Mouse (Mus musculus) adrenal gland, postnatal 4 days (tissue): ENCODE data around the gene Lancl2. TPM values are rescaled to one million over a fixed set of nuclear protein-coding genes. Genes with fewer than 3 reads are reported as not detected.

Experiments
- DNase-seq, 2 experiments: peaks; one replicate each; pipeline ENCODE4 v3.0.0; 2021 to 2022; ENCODE audit warnings: low spot score in 2 of 2, mixed read lengths in 2 of 2
- long read RNA-seq, 2 experiments: library from polyadenylated mRNA; stranded (forward); transcript quantifications; one replicate each; pipeline ENCODE4 v2.0.0; 2021
- total RNA-seq, 2 experiments: library from RNA; stranded (reverse); gene quantifications; 2 replicates each; pipeline ENCODE4 v1.2.3; 2021

Lancl2 gene
- total RNA-seq = 10 to 100 TPM; 28.9 to 29.4 TPM
- long read RNA-seq, experiment 1, transcript Lancl2-201 (9 exons, 2,509 nt) = major isoform, 5 of 8 reads
- long read RNA-seq, experiment 1, partial matches to known transcripts = 1 of 8 reads
- long read RNA-seq, experiment 1, other reads (novel, unspliced or antisense) = 1 of 8 reads
- long read RNA-seq, experiment 2, transcript Lancl2-201 (9 exons, 2,509 nt) = major isoform, 10 of 14 reads
- long read RNA-seq, experiment 2, partial matches to known transcripts = 2 of 14 reads
- long read RNA-seq, experiment 2, other reads (novel, unspliced or antisense) = 2 of 14 reads

DNA sequence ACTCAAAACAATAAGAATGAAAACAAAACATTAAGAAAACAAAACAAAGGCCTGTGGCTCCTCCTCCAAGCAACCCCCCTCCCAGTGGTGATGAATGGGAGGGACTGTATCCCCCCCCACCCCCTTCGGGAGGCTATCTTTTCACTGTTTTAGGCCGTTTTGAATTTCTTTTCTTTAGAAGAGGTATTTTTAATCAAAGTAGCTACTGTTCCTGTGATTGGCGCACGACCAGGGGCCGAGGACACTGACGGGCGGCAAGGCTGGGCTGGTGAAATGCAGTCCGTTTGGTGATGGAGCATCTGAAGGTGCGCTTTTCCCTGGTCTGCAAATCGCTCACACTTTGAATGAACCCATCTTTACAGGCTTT, at the start of gene Lancl2:
Gene Lancl2 (plus strand): TSS at position 165 of the 367 bp plus-strand sequence.
- DNase-seq = no peak

DNA sequence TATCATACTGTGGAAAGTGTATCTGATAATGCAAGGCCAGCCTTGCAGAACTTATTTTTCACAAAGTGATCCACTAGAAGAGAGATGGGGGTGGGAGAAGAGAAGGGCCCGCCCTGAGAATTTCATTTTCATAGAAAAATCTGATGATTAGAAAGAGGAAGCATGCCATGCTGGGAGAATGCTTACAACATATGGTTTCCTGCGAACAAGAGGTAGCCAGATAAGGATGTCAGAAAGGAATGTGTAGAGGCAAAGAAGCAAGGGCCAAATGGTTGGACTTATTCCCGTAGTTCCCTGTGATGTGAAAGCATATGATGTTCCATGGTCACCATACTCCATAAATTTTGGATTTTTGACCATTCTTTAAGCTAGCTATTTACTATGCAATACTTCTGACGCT, 41.0 kb upstream of the Lancl2 start:
- no peak for DNase-seq

DNA sequence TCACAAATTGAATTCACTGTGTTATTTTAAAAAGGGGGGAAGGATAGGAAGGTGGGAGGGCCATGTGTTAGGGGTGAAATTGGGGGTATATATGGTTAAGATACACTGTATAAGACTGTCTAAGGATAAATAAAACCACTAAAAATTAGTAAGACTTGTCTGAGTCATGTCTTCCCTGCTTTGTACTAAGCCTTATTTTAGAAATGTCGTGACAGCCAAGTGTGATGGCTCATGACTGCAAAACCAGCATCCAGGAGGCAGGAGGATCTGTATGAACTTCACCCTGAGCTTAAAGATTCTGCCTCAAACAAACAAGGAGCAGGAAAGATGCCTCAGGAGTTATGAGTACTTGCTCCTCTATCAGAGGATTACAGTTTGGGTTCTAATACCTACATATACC, 18.2 kb upstream of the Lancl2 start:
- no peak for DNase-seq

DNA sequence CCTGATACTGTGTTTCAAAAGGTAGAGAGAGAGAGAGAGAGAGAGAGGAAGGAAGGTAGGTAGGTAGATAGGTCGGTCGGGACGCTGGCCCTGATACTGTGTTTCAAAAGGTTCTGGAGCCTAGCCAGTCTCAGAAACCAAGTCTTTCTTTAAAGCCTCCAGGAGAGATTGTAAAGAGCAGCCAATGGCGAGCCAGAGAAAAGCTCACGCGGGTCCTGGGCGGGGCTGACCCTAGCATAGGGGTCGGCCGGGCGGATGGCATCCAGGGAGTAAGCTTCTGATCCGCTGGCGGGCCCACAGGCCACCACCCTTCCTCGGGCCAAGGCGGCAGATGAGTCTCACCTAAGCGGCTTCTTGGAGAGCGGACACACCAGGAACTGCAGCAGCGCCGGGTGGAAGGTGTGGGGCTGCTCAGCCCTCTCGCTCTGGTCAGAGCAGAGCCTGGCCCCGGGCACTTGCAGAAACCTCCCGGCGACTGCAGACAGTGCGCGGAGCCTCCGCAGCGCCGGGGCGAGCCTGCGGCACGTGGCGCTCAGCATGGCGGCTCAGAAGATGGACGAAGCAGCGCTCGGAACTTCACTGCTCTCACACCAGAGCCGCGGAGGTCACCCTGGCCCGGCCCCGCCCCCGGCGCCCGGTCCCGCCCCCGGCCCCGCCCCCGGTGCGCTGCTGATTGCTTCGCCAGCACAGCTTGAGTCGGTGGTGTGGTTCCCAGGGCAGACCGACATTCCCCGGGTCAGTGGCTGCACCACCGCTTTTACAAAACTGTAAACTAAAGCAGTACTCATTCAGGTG, 10.7 kb upstream of the Lancl2 start, which contains the start of gene Pyurf:
Gene Pyurf (minus strand): TSS at position 612 of the 795 bp plus-strand sequence.
- DNase-seq = peak; percentile 71 to 75

DNA sequence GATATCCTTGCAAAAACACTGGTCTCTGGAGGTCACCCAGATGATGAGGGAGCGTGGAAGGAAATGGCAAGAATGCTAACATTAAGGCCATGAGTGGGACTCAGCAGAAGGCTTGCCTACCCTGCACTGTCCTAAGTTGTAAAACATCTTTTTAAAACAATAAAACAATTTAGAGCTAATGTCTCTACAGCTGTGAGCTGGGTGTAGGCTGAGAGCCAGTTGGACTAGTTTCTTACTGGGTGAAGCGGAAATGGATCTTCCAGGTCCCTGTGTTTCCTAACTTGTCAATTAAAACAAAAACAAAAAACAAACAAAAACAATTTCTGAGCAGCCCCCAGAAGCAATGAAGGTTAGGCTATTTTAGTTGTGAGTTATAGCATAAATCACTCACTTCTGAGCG, 9.2 kb upstream of the Lancl2 start:
- DNase-seq = no peak

DNA sequence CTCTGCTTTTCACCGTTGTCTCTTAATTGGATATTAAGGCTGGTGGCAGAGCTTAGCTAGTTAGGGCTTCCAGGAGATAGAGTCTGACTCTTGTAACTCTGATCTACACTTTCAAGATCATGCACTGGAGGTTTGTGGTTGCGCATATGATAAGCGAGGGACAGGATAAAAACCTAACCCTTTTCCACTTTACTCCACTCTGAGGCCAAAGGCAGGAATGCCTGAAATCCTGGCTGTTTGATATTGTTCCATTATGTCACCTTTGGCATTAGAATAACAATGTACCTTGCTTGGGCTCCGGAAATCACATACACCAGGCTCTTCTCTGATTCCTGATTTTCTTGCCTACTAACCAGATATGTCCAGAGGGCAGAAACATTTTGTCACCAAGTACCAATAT, 654 bp upstream of the Lancl2 start:
- DNase-seq = no peak

DNA sequence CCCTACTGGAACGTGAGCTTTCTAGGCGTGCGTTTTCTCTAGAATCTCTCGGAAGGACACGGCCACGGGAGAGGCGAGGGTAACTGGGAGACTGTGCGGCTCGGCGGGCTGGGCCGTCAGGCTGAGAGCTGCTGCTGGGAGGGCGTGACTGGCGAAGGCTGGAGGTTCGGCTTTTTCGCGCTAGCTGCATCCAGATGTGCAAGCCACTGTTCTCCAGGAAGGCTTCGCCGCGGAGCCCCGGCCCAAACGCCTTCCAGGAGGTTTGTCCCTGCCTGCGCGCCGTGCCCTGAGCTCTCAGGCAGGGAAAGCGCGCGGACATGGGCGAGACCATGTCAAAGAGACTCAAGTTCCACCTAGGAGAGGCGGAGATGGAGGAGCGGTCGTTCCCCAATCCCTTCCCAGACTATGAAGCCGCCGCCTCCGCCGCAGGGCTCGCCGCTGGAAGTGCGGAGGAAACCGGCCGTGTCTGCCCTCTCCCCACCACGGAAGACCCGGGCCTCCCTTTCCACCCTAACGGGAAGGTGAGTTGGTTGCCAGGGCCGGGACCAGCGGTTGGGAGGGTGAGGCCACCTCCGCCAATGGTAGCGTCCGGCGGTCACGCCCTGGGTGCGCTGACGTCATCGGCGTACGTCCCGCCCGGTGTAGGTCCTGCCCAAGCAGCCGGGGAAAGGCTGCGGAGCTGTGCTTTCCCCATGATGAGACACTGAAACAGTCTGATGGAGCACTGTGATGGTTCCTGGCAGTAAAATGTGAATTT, 581 bp downstream of the Lancl2 start:
- peak; percentile 81 to 82 for DNase-seq

DNA sequence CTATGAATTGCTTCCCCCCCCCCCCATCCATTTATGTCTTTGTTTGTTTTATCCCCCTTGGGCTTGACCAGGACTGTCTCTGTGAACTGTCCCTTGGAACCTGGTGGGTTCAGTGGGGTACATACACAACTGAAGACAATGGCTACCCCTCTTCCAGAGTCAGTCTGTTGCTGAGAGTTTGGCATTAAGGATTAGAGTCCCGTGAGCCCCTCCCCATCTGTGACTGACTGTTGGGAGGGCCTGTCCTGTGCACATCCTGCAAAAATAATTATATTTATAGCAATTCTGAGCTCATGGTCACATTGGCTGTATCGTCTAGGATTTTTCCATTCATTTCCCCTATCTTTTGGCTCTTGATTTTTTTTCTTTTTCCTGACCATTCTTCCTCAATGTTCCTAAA, 1.4 kb downstream of the Lancl2 start:
- no peak for DNase-seq

DNA sequence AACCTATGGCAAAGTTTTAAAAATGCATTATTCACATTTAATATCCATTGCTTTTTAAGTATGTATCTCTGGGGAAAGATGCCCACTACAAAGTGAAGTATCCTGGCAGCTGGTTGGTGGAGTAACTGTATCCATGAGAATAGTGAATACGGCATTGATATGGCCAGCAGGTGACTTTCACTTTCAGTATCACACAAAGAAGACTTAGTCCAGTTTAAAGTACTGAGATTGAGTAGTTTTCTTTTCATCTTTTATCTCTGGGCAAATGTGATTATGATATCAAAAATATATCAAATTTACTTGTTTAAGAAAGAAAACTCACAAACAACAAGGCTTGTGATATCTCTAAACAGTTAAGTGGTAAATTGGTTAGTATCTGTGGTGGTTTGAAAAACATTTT, 4.4 kb downstream of the Lancl2 start:
- no peak for DNase-seq

DNA sequence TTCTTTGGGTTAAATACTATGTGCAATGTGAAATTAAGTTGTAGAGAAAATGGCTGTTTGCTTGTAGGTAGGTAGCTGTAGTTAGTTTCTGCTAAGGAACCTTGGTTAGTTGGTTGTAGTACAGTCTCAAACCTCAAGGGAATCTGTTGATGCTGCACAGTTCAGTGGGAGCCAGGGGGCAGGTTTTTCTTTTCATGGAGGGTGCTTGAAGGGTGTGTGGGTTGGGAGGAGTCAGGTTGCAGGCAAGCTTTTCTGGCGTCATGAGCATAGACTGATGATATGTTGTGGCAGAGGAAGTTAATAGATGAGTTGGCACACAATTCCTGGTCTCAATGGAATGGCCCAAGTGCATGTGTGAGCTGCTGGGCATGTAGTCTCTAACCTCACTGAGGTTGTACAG, 9.4 kb downstream of the Lancl2 start:
- DNase-seq = no peak

DNA sequence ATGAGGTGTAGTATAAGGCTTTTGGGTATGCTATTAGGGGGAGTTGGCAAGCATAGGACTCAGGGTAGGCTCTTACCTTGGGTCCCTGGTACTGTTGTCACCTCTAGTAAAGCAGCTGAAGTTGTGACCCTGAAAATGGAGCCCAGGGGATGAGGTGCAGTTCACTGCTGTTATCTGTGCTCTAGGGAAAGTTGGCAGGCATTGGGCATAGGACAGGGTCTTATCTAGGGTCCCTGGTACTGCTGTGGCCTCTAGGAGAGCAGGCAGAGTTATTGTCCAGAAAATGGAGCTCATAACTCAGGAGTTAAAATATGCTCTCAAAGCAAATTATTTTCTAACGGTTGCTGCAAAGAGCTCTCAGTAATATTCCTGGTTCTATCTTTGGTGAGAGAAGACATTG, 19.0 kb downstream of the Lancl2 start:
- no peak for DNase-seq

DNA sequence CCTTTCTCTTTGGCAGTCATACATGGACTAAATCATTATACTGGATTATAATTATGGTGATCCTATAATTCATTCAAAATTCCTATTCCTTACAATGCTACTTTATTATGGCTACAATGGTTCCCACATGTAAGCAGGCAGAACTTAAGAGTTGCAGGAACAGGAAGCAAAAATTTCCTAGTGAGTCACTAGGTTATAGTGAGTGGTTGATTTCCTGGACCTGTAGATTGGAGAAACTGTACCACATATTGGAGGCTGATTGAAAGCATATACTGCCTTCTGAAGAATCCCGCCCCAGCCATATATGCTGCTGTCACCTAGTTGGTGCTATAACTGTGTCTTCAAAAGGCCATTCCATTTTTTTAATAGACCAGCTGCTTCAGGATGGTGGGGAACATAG, 40.4 kb downstream of the Lancl2 start:
- DNase-seq = no peak

DNA sequence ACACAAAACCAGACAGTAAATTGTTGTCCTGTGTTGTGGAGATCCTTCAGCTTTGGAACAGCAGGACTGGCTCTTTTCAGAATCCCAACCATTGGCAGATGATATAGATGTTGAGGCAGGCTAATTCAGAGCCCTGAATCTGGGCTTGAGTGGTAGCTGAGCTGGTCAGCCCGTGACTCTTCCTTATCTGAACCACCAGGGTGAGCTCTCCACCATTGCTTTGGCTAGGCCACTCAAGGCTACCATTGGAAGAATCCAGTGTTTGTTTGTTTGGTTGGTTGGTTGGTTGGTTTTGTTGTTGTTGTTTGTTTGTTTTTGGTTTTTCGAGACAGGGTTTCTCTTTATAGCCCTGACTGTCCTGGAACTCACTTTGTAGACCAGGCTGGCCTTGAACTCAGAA, 41.0 kb downstream of the Lancl2 start:
- DNase-seq = no peak

DNA sequence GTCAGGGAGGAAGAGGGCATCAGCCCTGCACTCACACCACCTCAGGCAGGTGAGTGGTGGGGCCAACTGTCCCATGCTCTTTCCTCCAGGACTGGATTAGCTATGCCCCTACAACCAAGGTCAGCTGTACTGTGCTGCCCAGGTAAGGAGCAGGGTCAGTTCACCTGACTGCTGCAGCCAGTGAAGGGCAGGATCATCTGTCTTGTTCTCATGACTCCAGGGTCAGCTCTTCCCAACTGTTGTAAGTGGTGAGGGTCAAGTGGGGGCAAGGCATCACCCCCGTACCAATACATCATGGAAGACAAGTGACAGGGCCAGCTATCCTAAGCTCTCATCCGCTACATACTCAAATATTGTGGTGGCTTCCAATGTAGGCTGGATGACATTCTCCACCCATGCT, 41.8 kb downstream of the Lancl2 start:
- no peak for DNase-seq

DNA sequence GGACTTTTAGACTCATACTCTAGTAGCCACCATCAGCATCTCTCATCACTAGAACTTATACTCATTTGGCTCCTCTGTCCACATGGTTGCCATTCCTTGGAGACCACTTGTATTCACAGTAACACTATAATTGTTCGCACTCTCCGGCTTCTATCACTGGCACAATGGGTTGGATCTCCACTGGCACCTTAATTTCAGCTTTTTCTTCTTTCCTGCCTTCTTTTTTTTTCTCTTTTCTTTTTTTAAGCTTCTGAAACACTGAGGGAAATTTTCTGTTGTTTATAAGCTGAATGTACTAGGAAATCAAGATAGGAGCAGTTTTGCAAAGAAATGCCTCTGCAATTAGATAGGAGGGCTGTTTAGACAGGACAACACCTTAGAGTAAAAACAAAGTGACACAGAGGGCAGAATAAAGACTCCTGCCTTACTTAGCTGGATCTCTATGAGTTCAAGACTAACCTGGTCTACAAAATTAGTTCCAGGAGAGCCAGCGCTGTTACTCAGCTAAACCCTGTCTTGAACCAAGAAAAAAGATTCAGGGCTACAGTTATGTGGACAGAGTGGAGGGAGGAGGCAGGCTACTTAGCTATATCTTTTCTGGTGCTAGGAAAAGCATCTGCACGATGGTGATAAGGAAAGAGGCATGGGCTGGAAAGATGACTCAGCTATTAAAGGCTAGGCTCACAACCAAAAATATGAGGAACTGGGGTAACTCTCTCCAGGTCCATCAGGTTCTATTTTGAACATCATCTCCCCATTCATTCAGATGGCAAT, 42.8 kb downstream of the Lancl2 start:
- no peak for DNase-seq

DNA sequence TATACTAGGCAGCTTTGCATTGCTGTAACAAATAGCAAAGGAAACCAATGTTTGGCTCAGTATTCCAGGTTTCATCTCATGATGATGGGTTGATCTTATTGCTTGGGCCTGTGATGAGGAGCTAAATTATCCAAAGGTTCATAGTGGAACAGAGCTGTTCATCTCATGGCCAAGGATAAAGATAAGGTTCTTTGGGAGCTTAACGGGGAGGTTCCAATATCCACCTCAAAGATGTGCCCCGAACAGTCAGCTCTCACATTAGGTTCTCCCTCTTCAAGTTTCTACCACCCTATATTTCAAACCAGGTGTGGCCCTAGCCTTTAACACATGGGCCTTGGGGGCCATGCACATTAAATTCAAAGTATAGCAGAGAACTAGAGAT, 43.4 kb downstream of the Lancl2 start:
- DNase-seq = no peak

DNA sequence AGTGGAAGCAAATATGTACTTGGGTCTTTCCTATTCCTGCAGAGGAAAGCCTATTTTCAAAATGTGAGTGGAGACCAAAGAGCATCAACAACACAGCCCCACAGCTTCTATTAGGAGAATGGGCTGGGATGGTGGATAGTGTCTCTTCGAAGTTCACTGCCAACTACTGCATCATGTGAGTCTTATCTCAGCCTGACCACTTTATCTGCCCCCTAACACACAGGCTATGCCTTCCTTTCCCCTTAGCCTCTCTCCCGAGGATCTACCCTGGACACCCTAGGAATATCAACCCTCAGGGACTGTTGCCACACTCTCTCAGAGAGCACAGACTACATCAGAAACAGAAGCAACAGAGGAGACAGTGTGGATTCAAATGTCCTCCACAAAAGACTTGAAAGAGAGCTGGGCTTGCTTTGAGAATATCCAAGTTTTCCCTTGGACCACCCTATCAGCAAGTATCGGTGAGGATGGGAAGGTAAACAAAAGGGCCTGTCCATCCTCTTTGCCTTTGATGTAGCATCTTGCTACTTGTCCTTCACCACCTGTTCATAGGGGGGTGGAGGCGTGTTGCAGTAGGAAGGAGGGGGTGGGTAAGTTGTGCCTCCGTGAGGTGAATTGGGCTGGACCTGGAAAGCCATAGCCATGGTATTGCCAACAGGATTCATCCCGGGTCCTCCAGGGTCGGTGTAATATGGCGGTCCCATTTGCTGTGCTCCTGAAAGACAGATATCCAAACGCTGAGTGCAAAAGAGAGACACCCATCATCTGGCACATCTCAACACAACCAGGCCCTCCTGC, 51.8 kb downstream of the Lancl2 start:
- DNase-seq = no peak

DNA sequence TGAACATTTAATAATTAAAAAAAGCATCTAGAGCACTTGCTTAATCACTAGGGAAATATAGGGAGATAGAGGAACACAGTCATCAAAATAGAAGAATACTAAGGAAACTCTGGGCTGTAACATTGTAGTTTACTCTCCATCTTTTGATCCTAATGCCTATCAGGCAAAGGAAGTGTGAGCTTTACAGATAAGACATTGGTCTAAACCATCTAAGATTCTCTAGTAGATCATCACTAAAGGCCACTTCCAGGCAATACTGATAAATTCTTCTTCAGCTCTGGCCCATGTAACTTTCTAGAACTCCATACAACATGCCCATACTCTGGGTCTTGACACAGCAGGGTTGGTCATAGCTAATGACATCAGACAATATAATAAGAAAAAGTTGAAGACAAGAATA, 60.7 kb downstream of the Lancl2 start:
- no peak for DNase-seq

DNA sequence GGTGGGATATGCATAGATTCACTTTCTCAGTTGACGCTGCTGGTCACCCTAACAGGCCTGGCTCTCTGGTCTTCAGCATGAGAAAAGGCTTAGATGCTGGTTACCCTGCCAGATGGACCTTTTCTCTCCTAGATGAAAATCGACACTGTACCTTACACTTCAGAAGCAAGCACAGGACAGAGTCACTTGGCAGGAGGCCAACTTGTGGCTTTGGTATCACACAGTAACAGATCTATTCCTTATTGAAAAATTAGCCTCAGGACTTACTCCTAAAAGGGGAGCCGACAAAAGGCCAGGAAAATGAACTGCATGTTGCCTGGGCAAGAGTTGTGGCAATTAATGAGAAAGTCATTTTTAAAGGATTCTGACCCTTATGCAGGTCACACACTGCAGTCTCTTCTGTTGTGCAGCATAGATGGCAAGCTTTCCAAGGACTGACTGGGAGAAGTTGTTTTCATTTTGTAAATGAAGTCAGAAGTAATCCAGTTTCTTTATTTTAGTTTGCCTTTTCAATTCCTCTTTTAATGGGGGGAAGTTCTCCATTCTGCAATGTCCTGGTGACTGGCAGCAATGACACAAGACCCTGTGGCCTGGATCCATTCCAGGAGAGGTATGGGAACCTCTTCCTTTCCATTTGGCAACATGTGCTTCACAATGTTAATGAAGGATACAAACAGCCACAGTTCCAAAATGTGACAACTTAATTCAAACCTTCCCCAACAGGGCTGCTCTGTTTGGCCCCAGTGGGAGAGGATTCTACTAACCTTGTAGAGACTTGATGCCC, 62.9 kb downstream of the Lancl2 start:
- DNase-seq = no peak

DNA sequence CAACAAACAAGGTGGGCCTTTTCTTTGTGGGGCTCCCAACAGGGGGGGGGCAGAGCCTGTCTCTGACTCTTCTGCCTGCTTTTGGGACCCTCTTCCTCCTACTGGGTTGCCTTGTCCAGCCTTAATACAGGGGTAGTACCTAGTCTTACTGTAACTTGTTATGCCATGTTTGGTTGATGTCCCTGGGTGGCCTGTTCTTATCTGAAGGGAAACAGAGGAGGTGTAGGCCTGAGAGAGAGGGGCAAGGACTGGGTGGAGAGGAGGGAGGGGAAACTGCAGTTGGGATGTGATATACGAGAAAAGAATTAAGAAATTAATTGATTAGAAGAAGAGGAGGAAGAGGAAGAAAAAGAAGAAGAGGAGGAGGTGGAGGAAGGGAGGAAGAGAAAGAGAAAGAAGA, 63.9 kb downstream of the Lancl2 start:
- no peak for DNase-seq
